Mouse (Mus musculus) bone marrow macrophage, adult 2 months (primary cell): ENCODE data around the gene Tox2.

ENCODE experiments used
- CTCF ChIP-seq: IDR thresholded peaks from 2 replicates; pipeline ENCODE4 v1.5.1; 2012; ENCODE audit warnings: low read depth, mild to moderate bottlenecking, low read length, moderate library complexity
- POLR2A ChIP-seq: IDR thresholded peaks from 2 replicates; pipeline ENCODE4 v1.6.1; 2012; ENCODE audit warnings: mild to moderate bottlenecking, low read depth, low read length, borderline replicate concordance

GRCm38 (mm10) chr2:163347517-163348184 lies 144.7 kb downstream of the Tox2 start:
- TF ChIP-seq POLR2A, result no peak
- TF ChIP-seq CTCF, result no peak
